Mouse (Mus musculus) E14TG2a.4 (cell line): ENCODE measurements around the gene Rpa1.

ENCODE experiments used
- CTCF ChIP-seq: conservative IDR thresholded peaks from 2 replicates; pipeline ENCODE4 v1.5.1; 2014; ENCODE audit warnings: low read length
- NANOG ChIP-seq: IDR thresholded peaks from 2 replicates; pipeline ENCODE4 v1.6.1; 2014; ENCODE audit warnings: borderline replicate concordance, low read length, mixed read lengths

- TF ChIP-seq CTCF, result no peak
- no peak for TF ChIP-seq NANOG
Observed at GRCm38 (mm10) chr11:75261016-75261415, 87.1 kb downstream of the Rpa1 start.
